ENCODE assay signal across 9 mouse cellular contexts in genomic region chr17:86471684-86472083, GRCm38 (mm10). TPM values are rescaled to one million over a fixed set of nuclear protein-coding genes. Genes with fewer than 3 reads are reported as not detected.
A peak's percentile ranks its signal among the peaks of the same experiment; 100 is the strongest.
DNase-seq lines count a peak whose midpoint lies in the region; ATAC-seq lines count a peak whose summit lies in the region.
"Had no signal": no experiment of that assay in that cellular context is flagged by ENCODE, and none has a peak within 500 bp of the region (broad histone marks: within the 10 kb centered on the region; RNA-seq: fewer than 3 reads in every experiment).

No protein-coding gene starts in this region.

- no peaks in the 10 kb centered on the region for H3K36me3 ChIP-seq in kidney, embryonic 16.5 days (ENCODE audit: insufficient read depth, low read length)
- H3K36me3 ChIP-seq: hindbrain, embryonic 15.5 days had no signal

- WGBS in kidney, embryonic 16.5 days = 41% methylated on average over 5 of the region's 5 CpGs

- DNase-seq in kidney, adult 18-20 months = peak; percentile 82
- peak; percentile 82 for DNase-seq in ES-CJ7 (ENCODE audit: low read depth, low spot score)
- peak; percentile 84 to 91 for DNase-seq in cerebellum, postnatal 25 days
- DNase-seq in kidney, postnatal 4 days = peak; percentile 74 to 80
- DNase-seq in spleen, adult 12 weeks (ENCODE audit: low spot score) = peak; percentile 22
- no peak for DNase-seq in adipocyte (ENCODE audit: low spot score)
- DNase-seq in heart, postnatal 4 days = no peak

- no peaks in the 10 kb centered on the region for H3K9me3 ChIP-seq in kidney, embryonic 16.5 days (ENCODE audit: low read length)
- H3K9me3 ChIP-seq: hindbrain, embryonic 15.5 days had no signal

- no peak overlapping the region for H3K9ac ChIP-seq in kidney, embryonic 16.5 days (replicated peaks; ENCODE audit: low read length)
- H3K9ac ChIP-seq: hindbrain, embryonic 15.5 days had no signal

- no peak overlapping the region for H3K4me2 ChIP-seq in kidney, embryonic 16.5 days (replicated peaks; ENCODE audit: low read depth, low read length)
- H3K4me2 ChIP-seq: hindbrain, embryonic 15.5 days had no signal

- peaks cover 33% of the 10 kb centered on the region for H3K4me1 ChIP-seq in kidney, embryonic 16.5 days (ENCODE audit: insufficient read depth, low read length)

- no peak for ATAC-seq in kidney, embryonic 16.5 days (ENCODE audit: low FRiP score, low TSS enrichment)

- H3K27ac ChIP-seq in kidney, embryonic 16.5 days (ENCODE audit: low read length) = no peak overlapping the region
- H3K27ac ChIP-seq: hindbrain, embryonic 15.5 days had no signal

- no peaks in the 10 kb centered on the region for H3K27me3 ChIP-seq in kidney, embryonic 16.5 days (ENCODE audit: insufficient read depth, low read length)
- H3K27me3 ChIP-seq: hindbrain, embryonic 15.5 days had no signal

- H3K4me3 ChIP-seq in kidney, embryonic 16.5 days (ENCODE audit: low read length) = no peak overlapping the region
- H3K4me3 ChIP-seq: hindbrain, embryonic 15.5 days had no signal

RNA-seq across cellular contexts. Expression of gene Gm10309, which starts 33.3 kb away (rescaled TPM):
- 0.25 and 0.50 TPM in 2 replicates for polyA plus RNA-seq in kidney, embryonic 16.5 days (2015; fragmentation: Nextera tagmentation; extraction: Ambion mirVana)
- total RNA-seq in heart, postnatal 4 days (2021) = under 1 TPM in 1 of 2 experiments, not detected in 1; 0.12 TPM

Comparison
In these comparisons a context has a peak if more than half of its experiments do, and no peak if none do; other contexts are left out.
1. DNase-seq: peak in kidney, adult 18-20 months (single experiment), ES-CJ7 (single experiment), cerebellum, postnatal 25 days (2 of 2), kidney, postnatal 4 days (2 of 2) and spleen, adult 12 weeks (single experiment); none in adipocyte (single experiment) and heart, postnatal 4 days (single experiment).